ENCODE assay signal across 8 mouse cellular contexts in the genomic region with DNA sequence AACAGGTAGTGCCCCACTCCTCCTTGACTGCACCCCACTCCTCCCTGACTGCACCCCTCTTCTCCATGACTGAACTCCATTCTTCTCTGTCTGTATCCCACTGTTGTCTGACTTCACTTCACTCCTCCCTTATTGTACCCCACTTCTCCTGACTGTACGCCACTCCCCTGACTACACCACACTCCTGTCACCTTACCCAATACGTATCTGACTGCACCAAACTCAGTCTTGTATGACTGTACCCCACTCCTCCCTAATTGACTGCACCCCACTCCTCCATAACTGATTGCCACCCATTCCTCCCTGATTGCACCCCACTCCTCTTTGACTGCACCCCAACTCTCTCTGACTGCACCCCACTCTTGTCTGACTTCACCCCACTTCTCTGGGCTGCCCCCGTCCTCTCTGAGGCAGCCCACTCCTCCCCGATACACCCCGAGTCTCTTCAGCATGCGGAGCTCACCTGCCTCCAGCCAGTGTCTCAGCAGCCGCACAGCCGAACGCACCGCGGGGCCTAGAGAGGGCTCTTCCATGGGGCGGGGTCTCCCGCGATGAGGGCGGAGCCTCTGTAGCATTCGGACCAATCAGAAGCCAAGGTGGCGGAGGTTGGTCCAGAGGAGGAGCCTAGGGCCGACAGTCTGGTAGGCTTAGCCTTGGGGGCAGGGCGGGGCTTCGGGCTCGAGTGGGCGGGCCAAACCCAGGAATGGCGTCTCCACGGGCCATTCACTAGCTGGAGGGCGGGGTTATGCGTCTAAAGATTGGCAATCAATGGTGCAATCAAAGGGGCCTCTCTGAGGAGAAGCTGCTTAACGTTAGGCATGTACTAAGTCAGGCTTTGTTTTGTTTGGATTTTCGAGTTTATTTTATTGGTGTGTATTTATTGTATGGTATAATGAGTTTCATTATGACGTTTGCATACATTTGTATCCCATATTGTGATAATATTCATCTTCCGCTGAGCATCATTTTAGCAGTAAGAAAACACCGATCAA. TPM values are rescaled to one million over a fixed set of nuclear protein-coding genes. Genes with fewer than 3 reads are reported as not detected.
DNase-seq lines count a peak whose midpoint lies in the region; ATAC-seq and TF ChIP-seq lines count a peak whose summit lies in the region.

Gng7 (minus strand) TSS at position 553 of the 992 bp plus-strand sequence.

- peak; percentile 75 for TF ChIP-seq POLR2A in ES-Bruce4 (IDR thresholded peaks at IDR 0.05; ENCODE audit: insufficient read depth, low read length)

- no peak within 1 kb of the TSS for H3K27ac ChIP-seq in ES-Bruce4 (ENCODE audit: insufficient read depth, low read length)
- no peak within 1 kb of the TSS for H3K27ac ChIP-seq in forebrain, embryonic 13.5 days
- H3K27ac ChIP-seq in liver, postnatal 0 days (ENCODE audit: low read depth), result no peak within 1 kb of the TSS
- no peak within 1 kb of the TSS for H3K27ac ChIP-seq in neural tube, embryonic 14.5 days (ENCODE audit: low read depth, low read length)

- peak within 1 kb of the TSS; percentile 58 for H3K4me3 ChIP-seq in ES-Bruce4 (ENCODE audit: low read depth, low read length)
- peak within 1 kb of the TSS; percentile 43 for H3K4me3 ChIP-seq in forebrain, embryonic 13.5 days
- H3K4me3 ChIP-seq in liver, postnatal 0 days (ENCODE audit: low read depth, low read length), result peak within 1 kb of the TSS; percentile 31; the same call in 1 of the 2 replicates
- H3K4me3 ChIP-seq in neural tube, embryonic 14.5 days (ENCODE audit: low read depth, low read length), result peak within 1 kb of the TSS; percentile 39

- H3K9me3 ChIP-seq in ES-Bruce4 (replicated peaks; ENCODE audit: control insufficient read depth, insufficient read depth, low read length, poor library complexity, severe bottlenecking), result no peaks in the 10 kb centered on the region
- H3K9me3 ChIP-seq in forebrain, embryonic 13.5 days (replicated peaks), result no peaks in the 10 kb centered on the region
- no peaks in the 10 kb centered on the region for H3K9me3 ChIP-seq in liver, postnatal 0 days (ENCODE audit: low read length)
- no peaks in the 10 kb centered on the region for H3K9me3 ChIP-seq in neural tube, embryonic 14.5 days (ENCODE audit: control insufficient read depth, low read length)

- intact Hi-C loops in heart, postnatal 10 days (cut with DNase I), result no loop called here

- TF ChIP-seq EP300 in ES-Bruce4 (IDR thresholded peaks at IDR 0.05; ENCODE audit: insufficient read depth, low read depth, low read length), result no peak
- no peak for TF ChIP-seq EP300 in liver, postnatal 0 days (IDR thresholded peaks at IDR 0.05; ENCODE audit: low read depth)

- H3K9ac ChIP-seq in ES-Bruce4 (ENCODE audit: low read depth, poor library complexity, severe bottlenecking), result peak within 1 kb of the TSS; percentile 17
- H3K9ac ChIP-seq in forebrain, embryonic 13.5 days, result peak within 1 kb of the TSS; percentile 68
- H3K9ac ChIP-seq in liver, postnatal 0 days (replicated peaks), result peak within 1 kb of the TSS; percentile 32; the same call in 1 of the 2 replicates
- peak within 1 kb of the TSS; percentile 51; the same call in 1 of the 2 replicates for H3K9ac ChIP-seq in neural tube, embryonic 14.5 days (replicated peaks; ENCODE audit: low read depth, low read length)

- peak; percentile 84 to 87 for DNase-seq in heart, postnatal 10 days
- DNase-seq in large intestine, adult 2 months (ENCODE audit: low read depth, low spot score), result peak; percentile 73
- peak; percentile 97 for DNase-seq in liver, postnatal 0 days
- peak; percentile 99 for DNase-seq in testis, postnatal 10 days (ENCODE audit: low spot score)

- no peak for TF ChIP-seq CTCF in ES-Bruce4 (IDR thresholded peaks at IDR 0.05; ENCODE audit: low read depth, low read length)
- TF ChIP-seq CTCF in liver, postnatal 0 days (IDR thresholded peaks at IDR 0.05; ENCODE audit: low read depth), result no peak

- WGBS in forebrain, embryonic 13.5 days, result 9% methylated on average over 31 of the region's 31 CpGs
- 10% methylated on average over 31 of the region's 31 CpGs for WGBS in large intestine, adult 2 months
- 10% methylated on average over 31 of the region's 31 CpGs for WGBS in liver, postnatal 0 days (ENCODE audit: insufficient replicate concordance)
- WGBS in neural tube, embryonic 14.5 days, result 9% methylated on average over 31 of the region's 31 CpGs

- peak; percentile 89 for ATAC-seq in cerebellum, adult (ENCODE audit: insufficient number of reproducible peaks, low FRiP score, low TSS enrichment)
- ATAC-seq in forebrain, embryonic 13.5 days, result peak; percentile 97
- ATAC-seq in liver, postnatal 0 days, result peak; percentile 97
- peak; percentile 97 for ATAC-seq in neural tube, embryonic 14.5 days (ENCODE audit: low read depth)

- peak within 1 kb of the TSS; percentile 62 for H3K4me2 ChIP-seq in forebrain, embryonic 13.5 days
- peak within 1 kb of the TSS; percentile 70 for H3K4me2 ChIP-seq in liver, postnatal 0 days (ENCODE audit: low read depth, low read length)
- peak within 1 kb of the TSS; percentile 64 for H3K4me2 ChIP-seq in neural tube, embryonic 14.5 days (ENCODE audit: low read depth, low read length)

- peaks cover 2% of the 10 kb centered on the region for H3K4me1 ChIP-seq in ES-Bruce4 (ENCODE audit: control insufficient read depth, insufficient read depth, low read length)
- peaks cover 12% of the 10 kb centered on the region; the same call in 1 of the 2 replicates for H3K4me1 ChIP-seq in forebrain, embryonic 13.5 days
- 0 out of 2 replicates have a peak, but pooled peaks cover 6% of the 10 kb centered on the region for H3K4me1 ChIP-seq in liver, postnatal 0 days (ENCODE audit: insufficient read depth)
- H3K4me1 ChIP-seq in neural tube, embryonic 14.5 days (ENCODE audit: control insufficient read depth, insufficient read depth, low read length), result no peaks in the 10 kb centered on the region

- H3K36me3 ChIP-seq in ES-Bruce4 (ENCODE audit: control insufficient read depth, insufficient read depth, low read length, poor library complexity, severe bottlenecking), result no peaks in the 10 kb centered on the region
- no peaks in the 10 kb centered on the region for H3K36me3 ChIP-seq in forebrain, embryonic 13.5 days (ENCODE audit: poor library complexity, severe bottlenecking)
- no peaks in the 10 kb centered on the region for H3K36me3 ChIP-seq in liver, postnatal 0 days (replicated peaks; ENCODE audit: insufficient read depth, low read length)
- no peaks in the 10 kb centered on the region for H3K36me3 ChIP-seq in neural tube, embryonic 14.5 days (ENCODE audit: control insufficient read depth, insufficient read depth, low read length)

- no peaks in the 10 kb centered on the region for H3K27me3 ChIP-seq in ES-Bruce4 (ENCODE audit: control insufficient read depth, insufficient read depth, low read length, poor library complexity, severe bottlenecking)
- no peaks in the 10 kb centered on the region for H3K27me3 ChIP-seq in forebrain, embryonic 13.5 days
- H3K27me3 ChIP-seq in liver, postnatal 0 days (ENCODE audit: insufficient read depth, low read length), result no peaks in the 10 kb centered on the region
- H3K27me3 ChIP-seq in neural tube, embryonic 14.5 days (ENCODE audit: control insufficient read depth, insufficient read depth, low read length), result no peaks in the 10 kb centered on the region

RNA-seq across cellular contexts. Expression of gene Gng7, which starts in this region (rescaled TPM):
- polyA plus RNA-seq in ES-Bruce4 (2011; ENCODE audit: insufficient read depth, insufficient read length, low read depth, missing spikeins), result 4.1 TPM in 2 replicates
- polyA plus RNA-seq in forebrain, embryonic 13.5 days (2015; fragmentation: Nextera tagmentation; extraction: Ambion mirVana), result 14.8 and 17.6 TPM in 2 replicates
- 1 to 10 TPM in 1 of 2 experiments, under 1 TPM in 1; 0.67 to 1.1 TPM for total RNA-seq in heart, postnatal 10 days (2021)
- polyA plus RNA-seq in large intestine, adult 2 months (2012; rRNA removed), result 0.83 and 1.1 TPM in 2 replicates
- 1.3 TPM in 2 replicates for polyA plus RNA-seq in liver, postnatal 0 days (2015; fragmentation: Nextera tagmentation; extraction: Ambion mirVana)
- polyA plus RNA-seq in neural tube, embryonic 14.5 days (2014; fragmentation: Nextera tagmentation; extraction: Ambion mirVana), result 20.3 and 22.7 TPM in 2 replicates

Comparison
In these comparisons a context has a peak if more than half of its experiments do, and no peak if none do; other contexts are left out.
1. H3K9ac ChIP-seq: peak in every context shown above with its lines; median percentile 68 in forebrain, embryonic 13.5 days; 51 in neural tube, embryonic 14.5 days; 32 in liver, postnatal 0 days; 17 in ES-Bruce4.